Mouse (Mus musculus) hindbrain, embryonic 15.5 days (tissue): ENCODE data around the gene Myl7. TPM values are rescaled to one million over a fixed set of nuclear protein-coding genes. Genes with fewer than 3 reads are reported as not detected.
A peak's percentile ranks its signal among the peaks of the same experiment; 100 is the strongest.

Experiments used
- ATAC-seq: fragments of 200-750 bp; cut with Nextera tagmentation; 2 replicates; pipeline ENCODE4 v1.8.0; 2017; ENCODE audit warnings: low read depth, moderate number of reproducible peaks, moderate TSS enrichment; ENCODE audit not compliant: low FRiP score
- H3K27ac ChIP-seq: fragments of 300-500 bp; sonication (generic); replicated peaks from 2 replicates; pipeline ENCODE4 v1.5.1; 2015; ENCODE audit warnings: mild to moderate bottlenecking, inconsistent platforms
- H3K27me3 ChIP-seq: fragments of 300-500 bp; sonication (generic); 2 replicates; pipeline ENCODE4 v1.6.1; 2015; ENCODE audit warnings: control low read depth, inconsistent platforms
- H3K36me3 ChIP-seq: fragments of 300-500 bp; sonication (generic); 2 replicates; pipeline ENCODE4 v1.6.1; 2015; ENCODE audit warnings: control low read depth, inconsistent platforms
- H3K4me1 ChIP-seq: fragments of 300-500 bp; sonication (generic); replicated peaks from 2 replicates; pipeline ENCODE4 v1.6.1; 2015; ENCODE audit warnings: control low read depth, inconsistent platforms
- H3K4me2 ChIP-seq: fragments of 300-500 bp; sonication (generic); 2 replicates; pipeline ENCODE4 v1.6.1; 2015; ENCODE audit warnings: moderate library complexity, mild to moderate bottlenecking, inconsistent platforms
- H3K4me3 ChIP-seq: fragments of 300-500 bp; sonication (generic); 2 replicates; pipeline ENCODE4 v1.5.1; 2015; ENCODE audit warnings: mild to moderate bottlenecking, inconsistent platforms
- H3K9ac ChIP-seq: fragments of 300-500 bp; sonication (generic); 2 replicates; pipeline ENCODE4 v1.6.1; 2015; ENCODE audit warnings: inconsistent platforms
- H3K9me3 ChIP-seq: fragments of 300-500 bp; sonication (generic); 2 replicates; pipeline ENCODE4 v1.6.1; 2016; ENCODE audit warnings: control low read depth, inconsistent platforms
- WGBS: fragments of 180-500 bp; shearing (Covaris S2); methylation state at CpG from one replicate; pipeline ENCODE4 v1.1.7; 2015; 5-methylcytosine and 5-hydroxymethylcytosine counted together
- polyA plus RNA-seq: library from polyadenylated mRNA; unstranded; fragments of >200 nt; fragmentation: Nextera tagmentation; extraction: Ambion mirVana; gene quantifications from 2 replicates; pipeline ENCODE4 v1.2.1, GENCODE M21; 2015

Gene Myl7
- polyA plus RNA-seq, 1 experiment from 2014 or later = 0.36 TPM

- no peak overlapping the region for H3K4me2 ChIP-seq
- no peak overlapping the region for H3K4me3 ChIP-seq
- no peak overlapping the region for H3K9ac ChIP-seq
- H3K4me1 ChIP-seq = peaks cover 29% of the 10 kb centered on the region
- peaks cover 1% of the 10 kb centered on the region; the same call in 1 of the 2 replicates for H3K36me3 ChIP-seq
- H3K27me3 ChIP-seq = no peaks in the 10 kb centered on the region
- H3K27ac ChIP-seq = no peak overlapping the region
- 50% methylated on average over 5 of the region's 5 CpGs for WGBS
- H3K9me3 ChIP-seq = no peaks in the 10 kb centered on the region
- ATAC-seq = no peak
Measured at GRCm38 (mm10) chr11:5879905-5880304, 18.7 kb downstream of the Myl7 start.

- Histone ChIP-seq H3K4me2 (peak overlapping the region; percentile 62), H3K36me3 (peaks cover 10% of the 10 kb centered on the region), H3K4me1 (peaks cover 29% of the 10 kb centered on the region), H3K4me3 (peak overlapping the region; percentile 67), H3K9ac (peak overlapping the region; percentile 60), H3K9me3 (no peaks in the 10 kb centered on the region), H3K27me3 (no peaks in the 10 kb centered on the region), H3K27ac (peak overlapping the region; percentile 84)
- WGBS = 24% methylated on average over 8 of the region's 8 CpGs
- no peak for ATAC-seq
Measured at GRCm38 (mm10) chr11:5878661-5879060, 19.9 kb downstream of the Myl7 start.

- H3K27ac ChIP-seq = peak within 1 kb of the TSS; percentile 84
Measured at GRCm38 (mm10) chr11:5877921-5878526, 20.6 kb downstream of the Myl7 start, which contains the start of gene Pold2. Gene Pold2, minus strand, starts transcription at chr11:5878292.

GRCm38 (mm10) chr11:5877421-5877820 lies 21.2 kb downstream of the Myl7 start:
- WGBS = 5% methylated on average over 5 of the region's 5 CpGs

More at GRCm38 (mm10) chr11:5877921-5878526, 20.6 kb downstream of the Myl7 start, which contains the start of gene Pold2:
- H3K9ac ChIP-seq = peak within 1 kb of the TSS; percentile 60
- H3K9me3 ChIP-seq = no peaks in the 10 kb centered on the region
- H3K27me3 ChIP-seq = no peaks in the 10 kb centered on the region
- peak; percentile 99 for ATAC-seq
- peaks cover 16% of the 10 kb centered on the region for H3K36me3 ChIP-seq
- peak within 1 kb of the TSS; percentile 67 for H3K4me3 ChIP-seq
- peak within 1 kb of the TSS; percentile 62 for H3K4me2 ChIP-seq
- H3K4me1 ChIP-seq = peaks cover 29% of the 10 kb centered on the region
- under 1% methylated on average over 52 of the region's 52 CpGs for WGBS

GRCm38 (mm10) chr11:5873192-5873591 lies 25.4 kb downstream of the Myl7 start:
- Histone ChIP-seq H3K9ac (no peak overlapping the region), H3K9me3 (no peaks in the 10 kb centered on the region), H3K36me3 (peaks cover 26% of the 10 kb centered on the region), H3K27ac (no peak overlapping the region), H3K4me2 (no peak overlapping the region), H3K4me1 (peaks cover 17% of the 10 kb centered on the region), H3K4me3 (no peak overlapping the region), H3K27me3 (no peaks in the 10 kb centered on the region)
- ATAC-seq = no peak
- WGBS = 95% methylated on average over 9 of the region's 9 CpGs

More at GRCm38 (mm10) chr11:5877421-5877820, 21.2 kb downstream of the Myl7 start:
- H3K27ac ChIP-seq = no peak overlapping the region
- peaks cover 29% of the 10 kb centered on the region for H3K4me1 ChIP-seq
- H3K27me3 ChIP-seq = no peaks in the 10 kb centered on the region
- peak overlapping the region; percentile 67 for H3K4me3 ChIP-seq
- H3K9ac ChIP-seq = peak overlapping the region; percentile 60
- ATAC-seq = no peak
- no peaks in the 10 kb centered on the region for H3K9me3 ChIP-seq
- H3K4me2 ChIP-seq = peak overlapping the region; percentile 62
- peaks cover 20% of the 10 kb centered on the region for H3K36me3 ChIP-seq

- no peak overlapping the region for H3K27ac ChIP-seq
- H3K27me3 ChIP-seq = no peaks in the 10 kb centered on the region
- H3K4me3 ChIP-seq = no peak overlapping the region
- 97% methylated on average over 11 of the region's 11 CpGs for WGBS
- H3K9ac ChIP-seq = no peak overlapping the region
- peaks cover 26% of the 10 kb centered on the region for H3K36me3 ChIP-seq
- ATAC-seq = no peak
- no peaks in the 10 kb centered on the region for H3K9me3 ChIP-seq
- H3K4me1 ChIP-seq = peaks cover 17% of the 10 kb centered on the region
- no peak overlapping the region for H3K4me2 ChIP-seq
Measured at GRCm38 (mm10) chr11:5872707-5873106, 25.9 kb downstream of the Myl7 start.

DNA sequence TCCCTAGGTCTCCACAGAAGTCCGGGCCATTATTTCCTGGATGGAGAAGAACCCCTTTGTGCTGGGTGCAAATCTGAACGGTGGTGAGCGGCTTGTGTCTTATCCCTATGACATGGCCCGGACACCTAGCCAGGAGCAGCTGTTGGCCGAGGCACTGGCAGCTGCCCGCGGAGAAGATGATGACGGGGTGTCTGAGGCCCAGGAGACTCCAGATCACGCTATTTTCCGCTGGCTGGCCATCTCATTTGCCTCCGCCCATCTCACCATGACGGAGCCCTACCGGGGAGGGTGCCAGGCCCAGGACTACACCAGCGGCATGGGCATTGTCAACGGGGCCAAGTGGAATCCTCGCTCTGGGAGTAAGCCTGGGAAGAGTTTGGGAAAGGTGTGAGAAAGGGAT lies 28.5 kb downstream of the Myl7 start:
- Histone ChIP-seq H3K27me3 (no peaks in the 10 kb centered on the region), H3K4me1 (no peaks in the 10 kb centered on the region), H3K4me3 (no peak overlapping the region), H3K27ac (no peak overlapping the region), H3K36me3 (peaks cover 26% of the 10 kb centered on the region), H3K4me2 (no peak overlapping the region), H3K9ac (no peak overlapping the region), H3K9me3 (no peaks in the 10 kb centered on the region)
- no peak for ATAC-seq
- WGBS = 85% methylated on average over 16 of the region's 16 CpGs

- Histone ChIP-seq H3K27me3 (no peaks in the 10 kb centered on the region), H3K4me3 (no peak overlapping the region), H3K9me3 (no peaks in the 10 kb centered on the region), H3K4me1 (no peaks in the 10 kb centered on the region), H3K4me2 (no peak overlapping the region), H3K9ac (no peak overlapping the region), H3K27ac (no peak overlapping the region), H3K36me3 (peaks cover 19% of the 10 kb centered on the region)
- WGBS = 96% methylated on average over 16 of the region's 16 CpGs
- ATAC-seq = no peak
Measured at GRCm38 (mm10) chr11:5869331-5869730, 29.3 kb downstream of the Myl7 start.

GRCm38 (mm10) chr11:5868324-5868723 lies 30.3 kb downstream of the Myl7 start:
- WGBS = 95% methylated on average over 12 of the region's 12 CpGs
- peaks cover 1% of the 10 kb centered on the region; the same call in 1 of the 2 replicates for H3K27me3 ChIP-seq
- no peaks in the 10 kb centered on the region for H3K4me1 ChIP-seq
- ATAC-seq = no peak
- no peak overlapping the region for H3K4me3 ChIP-seq
- H3K36me3 ChIP-seq = peaks cover 12% of the 10 kb centered on the region; the same call in 1 of the 2 replicates
- H3K4me2 ChIP-seq = no peak overlapping the region
- H3K27ac ChIP-seq = no peak overlapping the region
- no peak overlapping the region for H3K9ac ChIP-seq
- no peaks in the 10 kb centered on the region for H3K9me3 ChIP-seq

GRCm38 (mm10) chr11:5867196-5867595 lies 31.4 kb downstream of the Myl7 start:
- no peak overlapping the region for H3K9ac ChIP-seq
- no peaks in the 10 kb centered on the region for H3K9me3 ChIP-seq
- H3K4me3 ChIP-seq = no peak overlapping the region
- H3K4me2 ChIP-seq = no peak overlapping the region
- H3K27ac ChIP-seq = no peak overlapping the region
- peaks cover 3% of the 10 kb centered on the region; the same call in 1 of the 2 replicates for H3K36me3 ChIP-seq
- H3K27me3 ChIP-seq = peaks cover 12% of the 10 kb centered on the region
- 91% methylated on average over 2 of the region's 2 CpGs for WGBS
- ATAC-seq = no peak
- peaks cover 1% of the 10 kb centered on the region; the same call in 1 of the 2 replicates for H3K4me1 ChIP-seq

DNA sequence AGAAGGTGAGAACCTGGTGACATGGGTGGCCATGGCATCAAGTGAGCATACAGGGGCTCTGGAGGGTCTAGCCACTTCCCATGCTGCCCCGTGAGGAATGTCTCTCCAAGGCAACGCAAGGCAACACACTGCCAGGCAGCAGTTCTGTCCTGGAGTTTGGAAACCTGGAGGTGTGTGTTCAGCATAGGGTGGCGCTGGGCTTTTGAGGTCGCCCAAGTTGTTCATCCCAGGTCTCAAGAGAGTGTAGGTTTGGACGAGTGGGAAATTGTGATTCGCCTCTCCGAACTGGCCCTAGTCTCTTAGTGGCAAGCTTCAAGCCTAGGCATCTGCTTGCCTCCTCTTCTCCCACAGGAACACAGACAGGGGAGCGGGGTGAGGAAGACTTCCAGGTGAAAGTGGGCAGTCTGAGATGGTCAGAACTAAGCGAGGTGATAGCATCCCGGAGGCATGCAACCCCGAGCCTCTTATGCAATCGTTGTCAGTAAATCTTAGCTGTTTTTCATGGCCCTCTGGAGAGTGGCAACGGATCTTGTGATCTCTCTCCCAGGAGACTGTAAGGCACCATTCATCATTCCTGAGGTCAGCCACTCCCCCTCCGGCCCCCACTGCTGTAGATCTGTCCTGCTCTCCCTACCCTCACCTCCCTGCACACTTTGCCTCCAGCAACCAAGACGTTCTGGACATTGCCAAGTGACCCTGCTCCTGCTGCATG lies 36.0 kb downstream of the Myl7 start:
- Histone ChIP-seq H3K4me1 (peaks cover 15% of the 10 kb centered on the region), H3K4me2 (peak overlapping the region; percentile 56), H3K4me3 (peak overlapping the region; percentile 36), H3K9me3 (no peaks in the 10 kb centered on the region), H3K36me3 (no peaks in the 10 kb centered on the region), H3K27ac (no peak overlapping the region), H3K9ac (no peak overlapping the region), H3K27me3 (peaks cover 29% of the 10 kb centered on the region)
- no peak for ATAC-seq
- 19% methylated on average over 15 of the region's 15 CpGs for WGBS

GRCm38 (mm10) chr11:5861678-5862393 lies 36.7 kb downstream of the Myl7 start, which contains the start of gene Aebp1:
Gene Aebp1, plus strand, starts transcription at chr11:5861947.
- H3K4me2 ChIP-seq = peak within 1 kb of the TSS; percentile 56
- no peak within 1 kb of the TSS for H3K27ac ChIP-seq
- no peaks in the 10 kb centered on the region for H3K9me3 ChIP-seq
- 4% methylated on average over 58 of the region's 59 CpGs for WGBS
- H3K4me3 ChIP-seq = peak within 1 kb of the TSS; percentile 36
- peaks cover 29% of the 10 kb centered on the region for H3K27me3 ChIP-seq
- ATAC-seq = peak; percentile 49; the same call in 1 of the 2 replicates
- H3K36me3 ChIP-seq = no peaks in the 10 kb centered on the region
- H3K4me1 ChIP-seq = peaks cover 15% of the 10 kb centered on the region
- H3K9ac ChIP-seq = peak within 1 kb of the TSS; percentile 24
